Mouse (Mus musculus): ENCODE data around the gene Rnf19b. TPM values are rescaled to one million over a fixed set of nuclear protein-coding genes. Genes with fewer than 3 reads are reported as not detected.

The Rnf19b gene
- polyA plus RNA-seq, 1 experiment from 2014 or later, result 7.2 TPM

- Histone ChIP-seq H3K4me3 (replicated peaks; ENCODE audit: low read length) (no peak overlapping the region), H3K9ac (ENCODE audit: low read length) (no peak overlapping the region), H3K4me1 (ENCODE audit: control insufficient read depth, insufficient read depth, low read length) (no peaks in the 10 kb centered on the region), H3K4me2 (ENCODE audit: low read depth, low read length) (no peak overlapping the region), H3K36me3 (ENCODE audit: control insufficient read depth, insufficient read depth, low read length) (peaks cover 16% of the 10 kb centered on the region), H3K9me3 (replicated peaks; ENCODE audit: control insufficient read depth, low read length) (no peaks in the 10 kb centered on the region), H3K27ac (ENCODE audit: low read length) (peak overlapping the region; percentile 59), H3K27me3 (ENCODE audit: control insufficient read depth, insufficient read depth, low read length) (no peaks in the 10 kb centered on the region)
- 63% methylated on average over 3 of the region's 3 CpGs for WGBS
- ATAC-seq (ENCODE audit: insufficient read depth, low FRiP score), result no peak; the same call in 1 of the 2 replicates
Observed at GRCm38 (mm10) chr4:129081939-129082338, 23.9 kb downstream of the Rnf19b start.

- H3K4me3 ChIP-seq (replicated peaks; ENCODE audit: low read length), result no peak overlapping the region
- peak overlapping the region; percentile 59 for H3K27ac ChIP-seq (ENCODE audit: low read length)
- no peak overlapping the region for H3K9ac ChIP-seq (ENCODE audit: low read length)
- no peaks in the 10 kb centered on the region for H3K9me3 ChIP-seq (replicated peaks; ENCODE audit: control insufficient read depth, low read length)
- WGBS, result 39% methylated on average over 10 of the region's 10 CpGs
- H3K27me3 ChIP-seq (ENCODE audit: control insufficient read depth, insufficient read depth, low read length), result no peaks in the 10 kb centered on the region
- H3K4me1 ChIP-seq (ENCODE audit: control insufficient read depth, insufficient read depth, low read length), result no peaks in the 10 kb centered on the region
- H3K4me2 ChIP-seq (ENCODE audit: low read depth, low read length), result no peak overlapping the region
- peaks cover 16% of the 10 kb centered on the region for H3K36me3 ChIP-seq (ENCODE audit: control insufficient read depth, insufficient read depth, low read length)
- peak; percentile 89 for ATAC-seq (ENCODE audit: insufficient read depth, low FRiP score)
Observed at GRCm38 (mm10) chr4:129082379-129083115, 24.5 kb downstream of the Rnf19b start.

- H3K9me3 ChIP-seq (replicated peaks; ENCODE audit: control insufficient read depth, low read length), result no peaks in the 10 kb centered on the region
- no peak for ATAC-seq (ENCODE audit: insufficient read depth, low FRiP score)
- no peak overlapping the region for H3K9ac ChIP-seq (ENCODE audit: low read length)
- peaks cover 12% of the 10 kb centered on the region; the same call in 1 of the 2 replicates for H3K36me3 ChIP-seq (ENCODE audit: control insufficient read depth, insufficient read depth, low read length)
- H3K27me3 ChIP-seq (ENCODE audit: control insufficient read depth, insufficient read depth, low read length), result no peaks in the 10 kb centered on the region
- 92% methylated on average over 9 of the region's 9 CpGs for WGBS
- no peak overlapping the region for H3K27ac ChIP-seq (ENCODE audit: low read length)
- H3K4me1 ChIP-seq (ENCODE audit: control insufficient read depth, insufficient read depth, low read length), result no peaks in the 10 kb centered on the region
- no peak overlapping the region for H3K4me3 ChIP-seq (replicated peaks; ENCODE audit: low read length)
- no peak overlapping the region for H3K4me2 ChIP-seq (ENCODE audit: low read depth, low read length)
Observed at GRCm38 (mm10) chr4:129084896-129085295, 26.8 kb downstream of the Rnf19b start.

- Histone ChIP-seq H3K4me1 (ENCODE audit: control insufficient read depth, insufficient read depth, low read length) (no peaks in the 10 kb centered on the region), H3K27ac (ENCODE audit: low read length) (no peak overlapping the region), H3K36me3 (ENCODE audit: control insufficient read depth, insufficient read depth, low read length) (0 out of 2 replicates have a peak, but pooled peaks cover 5% of the 10 kb centered on the region), H3K4me2 (ENCODE audit: low read depth, low read length) (no peak overlapping the region), H3K27me3 (ENCODE audit: control insufficient read depth, insufficient read depth, low read length) (no peaks in the 10 kb centered on the region), H3K9me3 (replicated peaks; ENCODE audit: control insufficient read depth, low read length) (no peaks in the 10 kb centered on the region), H3K4me3 (replicated peaks; ENCODE audit: low read length) (no peak overlapping the region), H3K9ac (ENCODE audit: low read length) (no peak overlapping the region)
- WGBS, result 27% methylated on average over 8 of the region's 8 CpGs
- ATAC-seq (ENCODE audit: insufficient read depth, low FRiP score), result no peak
Observed at GRCm38 (mm10) chr4:129086078-129086477, 28.0 kb downstream of the Rnf19b start.

- Histone ChIP-seq H3K27me3 (ENCODE audit: control insufficient read depth, insufficient read depth, low read length) (no peaks in the 10 kb centered on the region), H3K4me2 (ENCODE audit: low read depth, low read length) (no peak overlapping the region), H3K9ac (ENCODE audit: low read length) (no peak overlapping the region), H3K4me1 (ENCODE audit: control insufficient read depth, insufficient read depth, low read length) (no peaks in the 10 kb centered on the region), H3K9me3 (replicated peaks; ENCODE audit: control insufficient read depth, low read length) (no peaks in the 10 kb centered on the region), H3K36me3 (ENCODE audit: control insufficient read depth, insufficient read depth, low read length) (0 out of 2 replicates have a peak, but pooled peaks cover 4% of the 10 kb centered on the region), H3K27ac (ENCODE audit: low read length) (no peak overlapping the region), H3K4me3 (replicated peaks; ENCODE audit: low read length) (no peak overlapping the region)
- ATAC-seq (ENCODE audit: insufficient read depth, low FRiP score), result no peak
- 48% methylated on average over 5 of the region's 5 CpGs for WGBS
Observed at GRCm38 (mm10) chr4:129087850-129088249, 29.8 kb downstream of the Rnf19b start.

GRCm38 (mm10) chr4:129095276-129095675 is 37.2 kb downstream of the Rnf19b start:
- H3K4me2 ChIP-seq (ENCODE audit: low read depth, low read length), result no peak overlapping the region
- no peak for ATAC-seq (ENCODE audit: insufficient read depth, low FRiP score)

GRCm38 (mm10) chr4:129097006-129097405 is 38.9 kb downstream of the Rnf19b start:
- Histone ChIP-seq H3K4me3 (replicated peaks; ENCODE audit: low read length) (no peak overlapping the region), H3K4me2 (ENCODE audit: low read depth, low read length) (no peak overlapping the region), H3K4me1 (ENCODE audit: control insufficient read depth, insufficient read depth, low read length) (no peaks in the 10 kb centered on the region), H3K36me3 (ENCODE audit: control insufficient read depth, insufficient read depth, low read length) (no peaks in the 10 kb centered on the region), H3K27ac (ENCODE audit: low read length) (no peak overlapping the region), H3K27me3 (ENCODE audit: control insufficient read depth, insufficient read depth, low read length) (no peaks in the 10 kb centered on the region), H3K9ac (ENCODE audit: low read length) (no peak overlapping the region), H3K9me3 (replicated peaks; ENCODE audit: control insufficient read depth, low read length) (no peaks in the 10 kb centered on the region)
- ATAC-seq (ENCODE audit: insufficient read depth, low FRiP score), result no peak
- WGBS, result 71% methylated on average over 7 of the region's 7 CpGs

More at GRCm38 (mm10) chr4:129095276-129095675, 37.2 kb downstream of the Rnf19b start:
- 22% methylated on average over 15 of the region's 15 CpGs for WGBS
- Histone ChIP-seq H3K36me3 (ENCODE audit: control insufficient read depth, insufficient read depth, low read length) (no peaks in the 10 kb centered on the region), H3K4me1 (ENCODE audit: control insufficient read depth, insufficient read depth, low read length) (no peaks in the 10 kb centered on the region), H3K27me3 (ENCODE audit: control insufficient read depth, insufficient read depth, low read length) (no peaks in the 10 kb centered on the region), H3K27ac (ENCODE audit: low read length) (no peak overlapping the region), H3K9ac (ENCODE audit: low read length) (no peak overlapping the region), H3K9me3 (replicated peaks; ENCODE audit: control insufficient read depth, low read length) (no peaks in the 10 kb centered on the region), H3K4me3 (replicated peaks; ENCODE audit: low read length) (no peak overlapping the region)

- H3K27ac ChIP-seq (ENCODE audit: low read length), result no peak overlapping the region; the same call in 1 of the 2 replicates
- 60% methylated on average over 14 of the region's 14 CpGs for WGBS
Observed at GRCm38 (mm10) chr4:129102133-129102829, 44.2 kb downstream of the Rnf19b start.

GRCm38 (mm10) chr4:129105356-129105755 is 47.3 kb downstream of the Rnf19b start, which contains the start of gene Tmem54:
TSS of gene Tmem54 (plus strand) at chr4:129105548.
- Histone ChIP-seq H3K27ac (ENCODE audit: low read length) (peak within 1 kb of the TSS; percentile 3; the same call in 1 of the 2 replicates), H3K9me3 (replicated peaks; ENCODE audit: control insufficient read depth, low read length) (no peaks in the 10 kb centered on the region), H3K9ac (ENCODE audit: low read length) (peak within 1 kb of the TSS; percentile 24), H3K27me3 (ENCODE audit: control insufficient read depth, insufficient read depth, low read length) (no peaks in the 10 kb centered on the region), H3K4me1 (ENCODE audit: control insufficient read depth, insufficient read depth, low read length) (peaks cover 9% of the 10 kb centered on the region), H3K4me2 (ENCODE audit: low read depth, low read length) (peak within 1 kb of the TSS; percentile 41), H3K4me3 (replicated peaks; ENCODE audit: low read length) (peak within 1 kb of the TSS; percentile 42), H3K36me3 (ENCODE audit: control insufficient read depth, insufficient read depth, low read length) (no peaks in the 10 kb centered on the region)
- ATAC-seq (ENCODE audit: insufficient read depth, low FRiP score), result peak; percentile 86
- under 1% methylated on average over 40 of the region's 40 CpGs for WGBS

More at GRCm38 (mm10) chr4:129102133-129102829, 44.2 kb downstream of the Rnf19b start:
- Histone ChIP-seq H3K4me1 (ENCODE audit: control insufficient read depth, insufficient read depth, low read length) (peaks cover 9% of the 10 kb centered on the region), H3K36me3 (ENCODE audit: control insufficient read depth, insufficient read depth, low read length) (no peaks in the 10 kb centered on the region), H3K9me3 (replicated peaks; ENCODE audit: control insufficient read depth, low read length) (no peaks in the 10 kb centered on the region), H3K27me3 (ENCODE audit: control insufficient read depth, insufficient read depth, low read length) (no peaks in the 10 kb centered on the region), H3K4me3 (replicated peaks; ENCODE audit: low read length) (no peak overlapping the region), H3K4me2 (ENCODE audit: low read depth, low read length) (no peak overlapping the region), H3K9ac (ENCODE audit: low read length) (no peak overlapping the region)
- ATAC-seq (ENCODE audit: insufficient read depth, low FRiP score), result peak; percentile 30; the same call in 1 of the 2 replicates

All from stomach, embryonic 16.5 days (tissue).